Mouse (Mus musculus) mouse embryonic stem cell (cell line): ENCODE data around the gene Gm13030.
"Not testable (repeated sequence)": the region's sequence is repeated elsewhere in the genome, so short reads cannot be mapped to it uniquely, and the experiment has no call there.

Experiments
- in situ Hi-C, 2 experiments: fragments of 300-500 bp; cut with MboI; formaldehyde crosslinking; loops; 1 replicate in 1 of 2; 3 replicates in 1 of 2; pipeline ENCODE4 v1.14.3; 2019 to 2020; ENCODE audit warnings: low sequenced_read_pairs in 2 of 2, low pct_unique_long_range_greater_than_20kb in 1 of 2, mixed read lengths in 1 of 2; ENCODE audit not compliant: unreplicated experiment in 1 of 2

Gene Gm13030

DNA sequence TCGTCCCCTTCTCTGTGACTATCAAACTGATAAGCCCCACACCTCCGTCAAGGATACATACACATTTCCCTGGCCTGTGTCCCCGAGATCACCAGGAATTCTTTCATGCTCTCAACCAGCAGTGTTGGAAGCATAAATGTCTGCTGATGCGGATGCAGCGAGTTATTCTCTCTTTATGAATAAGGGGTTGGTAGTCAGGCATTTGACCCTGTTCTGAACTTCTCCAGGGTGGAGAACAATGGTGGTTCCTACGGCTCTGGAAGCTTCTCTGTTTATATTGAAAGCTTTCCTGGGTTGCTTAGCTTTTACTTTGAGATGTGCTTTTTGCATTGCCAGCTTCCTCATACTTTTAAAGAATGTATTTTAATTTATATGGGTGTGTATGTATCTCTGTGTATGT is at the start of gene Gm13030:
Gm13030 (minus strand) TSS at position 101 of the 400 bp plus-strand sequence.
- in situ Hi-C loops = no loop called here

DNA sequence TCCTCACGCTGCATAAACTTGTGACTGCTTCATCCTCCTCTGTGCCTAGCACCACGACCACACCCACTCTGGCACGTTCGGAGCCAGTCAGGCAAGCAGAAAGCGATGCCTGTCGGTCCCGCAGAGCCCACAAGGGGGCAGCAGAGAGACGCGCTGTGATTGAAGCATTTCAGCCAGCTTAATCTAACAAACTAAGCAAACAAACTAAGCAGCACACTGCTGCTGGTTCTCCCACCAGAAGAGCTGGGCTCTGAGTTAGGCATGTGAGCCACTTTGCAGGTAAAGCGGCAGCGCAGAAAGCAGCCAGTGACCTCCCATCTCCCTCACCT is 48.3 kb upstream of the Gm13030 start:
- in situ Hi-C loops = no loop called here

DNA sequence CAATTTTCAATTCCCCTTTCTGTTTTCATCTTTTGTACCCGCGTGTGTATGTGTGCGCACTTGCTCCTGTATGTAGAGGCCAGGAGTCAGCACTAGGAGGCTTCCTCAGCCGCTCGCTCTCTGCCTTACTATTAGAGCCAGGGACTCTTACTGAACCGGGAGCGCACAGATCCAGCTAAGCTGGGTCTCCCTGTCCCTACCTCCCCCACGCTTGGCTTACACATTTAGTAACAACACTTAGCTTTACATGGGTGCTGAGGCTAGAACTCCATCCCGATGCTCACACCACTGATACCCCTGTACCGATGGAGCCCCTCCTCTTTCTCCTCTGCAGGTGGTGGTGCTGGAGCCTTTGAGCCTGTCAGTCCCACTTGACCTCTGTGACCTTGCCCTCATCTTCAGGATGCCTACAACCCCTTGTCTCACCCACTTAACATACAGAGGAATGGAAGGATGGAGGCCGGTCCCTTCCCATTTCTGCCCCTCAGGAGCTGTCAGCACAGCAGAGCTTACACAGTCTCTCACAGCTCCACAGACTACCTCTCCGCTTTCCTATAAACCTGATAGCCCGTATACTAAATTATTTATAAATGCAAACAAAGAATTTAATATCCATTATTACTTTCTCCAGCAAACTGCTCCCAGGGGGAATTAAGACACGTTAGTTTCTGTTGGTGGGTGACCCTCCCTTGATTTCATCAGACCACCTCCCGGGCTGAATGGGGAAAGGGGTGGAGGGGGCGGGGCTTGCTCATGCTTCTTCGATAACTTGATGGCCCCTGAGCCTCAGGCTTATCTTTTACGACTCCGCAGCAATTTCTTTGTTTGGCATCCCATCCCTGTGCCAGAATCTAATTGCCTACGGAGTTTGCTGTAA is 47.7 kb upstream of the Gm13030 start:
- in situ Hi-C loops = no loop called here

DNA sequence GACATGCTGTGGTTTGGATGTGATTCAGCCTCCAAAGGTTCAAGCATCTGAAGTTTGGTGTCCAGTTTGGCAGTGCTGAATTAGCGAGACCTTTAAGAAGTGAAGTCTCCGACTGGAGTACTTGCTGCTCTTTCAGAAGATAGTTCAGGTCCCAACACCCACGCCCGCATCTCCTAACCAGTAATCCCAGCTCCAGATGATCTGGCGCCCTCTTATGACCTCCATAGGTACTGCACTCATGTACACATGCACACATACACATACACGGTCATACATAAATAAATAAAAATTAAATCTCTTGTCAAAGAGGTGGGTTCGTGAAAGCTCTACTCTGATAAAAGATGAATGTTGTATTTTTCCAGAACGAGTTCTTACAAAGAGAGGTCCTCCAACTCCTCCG is 43.5 kb upstream of the Gm13030 start:
- in situ Hi-C loops = no loop called here

DNA sequence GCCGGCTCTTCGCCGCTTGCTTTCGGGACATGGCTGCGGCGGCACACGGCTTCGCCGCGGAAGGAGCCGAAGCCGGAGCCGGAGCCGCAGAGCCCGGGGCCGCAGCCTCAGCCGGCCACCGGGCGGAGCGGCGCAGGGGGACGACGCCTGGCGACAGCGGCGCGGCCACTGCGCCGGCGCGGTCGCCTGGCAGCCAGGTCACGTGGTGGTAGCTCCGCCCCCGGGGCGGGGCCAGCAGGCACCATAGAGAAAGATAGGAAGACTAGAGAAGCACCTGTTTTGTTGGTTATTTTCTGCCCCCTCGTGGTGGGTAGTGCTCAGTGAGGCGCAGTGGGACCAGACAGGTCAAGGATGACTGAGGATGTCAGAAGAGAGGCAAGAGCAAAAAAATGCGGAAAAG is 40.0 kb upstream of the Gm13030 start, which contains the start of gene Otud3:
Otud3 (minus strand) TSS at position 149 of the 400 bp plus-strand sequence.
- in situ Hi-C loops = no loop called here

DNA sequence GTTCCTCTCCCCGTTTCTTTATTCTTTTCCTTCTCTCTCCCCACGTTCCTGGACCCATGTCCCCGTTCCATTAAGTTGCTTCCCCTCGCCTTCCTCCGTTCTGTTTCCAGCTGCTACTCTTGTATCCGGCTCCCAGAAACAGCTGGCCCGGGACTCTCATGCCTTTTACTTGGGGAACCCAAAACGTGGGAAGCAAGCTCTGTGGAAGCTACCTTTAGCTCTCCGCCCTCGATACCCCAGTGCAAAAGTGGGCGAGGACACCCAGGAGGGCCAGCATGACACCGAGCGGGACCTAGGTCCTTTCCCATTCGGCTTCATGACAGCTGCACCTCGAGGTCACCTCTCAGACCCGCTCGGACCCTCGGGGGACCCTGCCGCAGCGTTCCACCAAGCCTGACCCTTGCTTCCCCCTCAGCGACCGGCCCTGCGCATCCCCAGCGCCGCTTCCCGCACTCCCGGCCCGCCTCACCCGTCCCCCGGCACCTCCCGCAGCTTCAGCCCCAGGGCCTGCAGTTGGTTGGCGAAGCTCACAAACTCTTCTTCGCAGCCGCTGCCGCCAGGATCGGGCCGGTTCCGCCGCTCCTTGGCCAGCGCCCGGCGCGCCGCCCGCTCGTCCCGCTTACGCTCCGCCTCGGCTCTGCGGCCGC is 39.5 kb upstream of the Gm13030 start:
- in situ Hi-C loops = no loop called here

DNA sequence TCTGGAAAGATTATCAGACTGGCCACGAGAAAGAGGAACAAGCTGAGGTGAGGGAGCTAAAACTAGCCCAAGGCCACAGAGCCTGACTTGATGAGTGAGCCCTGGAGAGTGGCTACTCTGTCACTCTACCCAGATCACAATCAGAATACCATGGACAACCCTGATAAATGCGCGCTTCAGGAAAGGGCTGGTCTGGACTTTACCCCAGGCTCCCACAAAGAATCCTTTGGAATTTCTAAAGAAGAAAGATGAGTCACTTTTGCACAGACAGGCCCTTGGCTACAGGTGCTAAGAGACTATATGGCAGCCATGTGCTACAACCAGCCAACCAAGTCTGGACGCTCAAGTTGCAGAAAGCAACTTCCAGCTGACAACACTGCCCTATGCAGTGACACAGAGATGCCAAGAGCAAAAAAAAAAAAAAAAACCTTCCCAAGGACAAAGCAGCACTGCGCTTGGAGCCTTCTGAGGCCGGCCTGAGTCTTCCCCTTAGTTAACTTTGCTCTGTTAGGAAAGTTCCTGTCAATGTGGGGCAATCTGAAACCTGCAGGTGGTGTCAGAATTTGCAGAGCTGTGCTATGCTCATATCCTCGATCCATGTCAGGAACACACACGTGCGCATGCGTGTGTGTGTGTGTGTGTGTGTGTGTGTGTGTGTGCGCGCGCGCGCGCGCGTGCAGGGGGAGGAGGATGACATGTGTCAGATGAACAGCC is 32.0 kb upstream of the Gm13030 start:
- in situ Hi-C loops = no loop called here

DNA sequence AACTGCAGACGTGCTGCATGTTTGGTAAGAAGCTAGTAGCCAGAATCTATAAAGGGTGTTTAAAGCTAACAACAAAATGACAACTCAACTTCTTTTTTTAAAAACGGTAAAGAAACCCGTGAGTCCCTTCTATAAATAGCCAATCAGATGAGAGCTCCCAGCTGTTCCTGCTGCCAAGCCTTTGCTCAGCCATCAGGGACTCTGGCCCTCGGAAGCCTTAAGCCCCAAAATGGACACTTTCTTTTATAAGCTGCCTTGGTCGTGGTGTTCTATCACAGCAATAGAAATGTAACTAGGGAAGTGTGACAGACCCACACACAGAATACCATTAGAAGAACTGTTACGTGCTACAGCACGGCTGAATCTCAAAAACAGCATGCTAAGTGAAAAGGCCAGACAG is 25.6 kb upstream of the Gm13030 start:
- in situ Hi-C loops = no loop called here

DNA sequence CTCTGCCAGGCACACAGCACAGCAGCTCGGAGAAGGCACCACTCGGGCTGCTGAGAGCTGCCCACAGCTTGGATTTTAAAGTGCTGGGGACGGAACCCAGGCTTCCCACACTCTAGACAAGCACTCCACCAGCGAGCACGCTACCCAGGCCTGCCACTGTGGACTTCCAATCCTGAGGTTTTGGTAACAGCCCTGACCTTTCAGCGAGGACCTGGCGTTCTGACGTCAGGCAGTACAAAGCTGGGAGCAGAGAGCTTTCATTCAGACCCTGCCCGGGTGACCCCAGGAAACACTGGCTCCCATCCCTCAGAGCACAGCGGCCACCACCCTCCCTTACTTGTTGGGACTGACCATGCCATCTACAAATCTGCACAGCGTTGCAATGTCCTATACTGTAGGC is 20.0 kb upstream of the Gm13030 start:
- in situ Hi-C loops = not testable (repeated sequence)

DNA sequence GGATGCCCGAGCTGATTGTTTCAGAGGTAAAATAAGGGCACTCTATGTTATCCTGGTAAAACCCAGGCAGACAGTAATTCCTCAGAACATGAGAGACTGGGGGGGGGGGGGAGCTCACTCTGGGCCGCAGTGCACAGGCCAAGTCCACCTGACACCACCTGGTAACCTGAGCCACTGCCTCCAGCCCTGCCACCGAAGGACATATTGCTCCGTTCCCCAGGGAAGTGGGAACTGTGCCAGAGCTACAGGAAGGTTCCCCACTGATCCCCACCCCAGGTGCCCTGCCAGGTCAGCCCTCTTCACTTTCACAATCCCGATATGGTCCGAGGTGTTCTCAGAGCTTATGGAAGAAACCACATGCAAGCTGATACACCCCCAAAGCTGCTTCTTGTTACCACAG is 18.9 kb upstream of the Gm13030 start:
- in situ Hi-C loops = no loop called here

DNA sequence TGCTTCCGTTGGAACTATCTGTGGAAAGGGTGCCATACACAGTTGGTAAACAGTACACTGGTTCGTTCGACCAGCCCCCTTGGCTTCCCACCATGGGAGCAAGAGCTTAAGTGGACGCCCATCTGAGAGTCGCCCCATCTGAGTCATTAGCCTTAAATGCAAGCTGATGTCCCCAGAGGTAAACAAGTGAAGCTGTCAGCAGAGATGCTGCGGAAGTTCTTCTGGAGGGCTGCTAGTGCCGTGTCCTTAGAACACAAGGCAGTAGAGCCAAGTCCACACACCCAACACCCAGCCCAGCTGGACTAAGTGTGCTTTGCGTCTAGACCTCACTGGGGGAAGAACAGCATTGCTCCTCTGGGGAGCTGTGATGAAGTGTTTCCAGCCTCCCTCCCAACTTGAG is 15.9 kb upstream of the Gm13030 start:
- in situ Hi-C loops = no loop called here

DNA sequence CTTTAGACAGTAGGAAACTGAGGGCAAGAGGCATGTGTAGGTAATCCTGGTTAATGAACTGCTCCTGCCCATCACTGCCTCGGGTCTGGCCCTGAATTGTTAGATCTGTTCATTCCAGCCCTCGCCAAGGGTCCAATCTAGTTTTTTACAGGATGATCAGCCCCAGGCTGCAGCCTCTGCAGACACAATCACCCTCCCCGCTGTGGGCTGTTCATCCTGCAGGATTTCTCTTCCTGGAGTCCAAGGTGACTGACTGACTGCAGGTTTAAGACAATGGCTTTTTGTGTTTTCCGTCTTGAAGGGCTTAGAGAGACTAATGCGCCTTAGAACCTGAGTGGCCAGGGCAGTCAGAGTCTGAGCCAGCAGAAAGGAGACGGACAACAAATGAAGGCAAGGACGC is 15.4 kb upstream of the Gm13030 start:
- in situ Hi-C loops = no loop called here

DNA sequence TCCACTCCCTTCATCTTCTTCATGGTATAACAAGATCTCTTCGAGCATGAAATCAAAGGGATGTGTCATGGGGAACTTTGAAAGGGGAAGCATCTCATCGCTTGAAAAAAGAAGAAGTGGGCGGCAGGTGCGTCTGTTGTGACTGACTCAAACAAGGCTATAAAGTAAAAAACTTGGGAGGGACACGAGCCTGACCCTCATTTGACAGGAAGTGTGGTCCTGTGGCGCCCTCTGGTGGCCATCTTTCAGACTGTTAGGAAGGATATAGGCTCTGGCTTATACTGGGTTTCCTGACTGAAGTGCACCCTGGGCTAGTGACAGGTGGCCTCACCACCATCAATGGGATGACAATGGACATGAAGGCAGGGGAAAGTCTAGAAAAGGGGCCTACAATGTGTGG is 10.5 kb upstream of the Gm13030 start:
- in situ Hi-C loops = no loop called here

DNA sequence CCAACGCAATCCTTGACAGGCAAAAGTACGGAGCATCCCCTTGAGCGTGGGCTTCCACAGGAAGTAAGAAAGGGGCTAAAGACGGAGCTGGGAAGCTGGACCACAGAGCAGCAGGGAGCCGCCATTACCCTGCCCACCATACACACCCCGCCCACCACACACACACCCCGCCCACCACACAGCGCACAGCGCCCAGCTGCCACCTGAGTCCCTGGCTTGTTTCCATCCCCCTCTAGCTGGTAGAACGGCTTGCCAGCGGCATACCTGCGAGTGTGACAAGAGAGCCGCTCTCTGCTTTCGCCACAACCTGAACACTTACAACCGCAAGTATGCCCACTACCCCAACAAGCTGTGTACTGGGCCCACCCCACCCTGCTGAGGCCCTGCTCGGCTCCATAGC is 8.4 kb upstream of the Gm13030 start:
- in situ Hi-C loops = no loop called here

DNA sequence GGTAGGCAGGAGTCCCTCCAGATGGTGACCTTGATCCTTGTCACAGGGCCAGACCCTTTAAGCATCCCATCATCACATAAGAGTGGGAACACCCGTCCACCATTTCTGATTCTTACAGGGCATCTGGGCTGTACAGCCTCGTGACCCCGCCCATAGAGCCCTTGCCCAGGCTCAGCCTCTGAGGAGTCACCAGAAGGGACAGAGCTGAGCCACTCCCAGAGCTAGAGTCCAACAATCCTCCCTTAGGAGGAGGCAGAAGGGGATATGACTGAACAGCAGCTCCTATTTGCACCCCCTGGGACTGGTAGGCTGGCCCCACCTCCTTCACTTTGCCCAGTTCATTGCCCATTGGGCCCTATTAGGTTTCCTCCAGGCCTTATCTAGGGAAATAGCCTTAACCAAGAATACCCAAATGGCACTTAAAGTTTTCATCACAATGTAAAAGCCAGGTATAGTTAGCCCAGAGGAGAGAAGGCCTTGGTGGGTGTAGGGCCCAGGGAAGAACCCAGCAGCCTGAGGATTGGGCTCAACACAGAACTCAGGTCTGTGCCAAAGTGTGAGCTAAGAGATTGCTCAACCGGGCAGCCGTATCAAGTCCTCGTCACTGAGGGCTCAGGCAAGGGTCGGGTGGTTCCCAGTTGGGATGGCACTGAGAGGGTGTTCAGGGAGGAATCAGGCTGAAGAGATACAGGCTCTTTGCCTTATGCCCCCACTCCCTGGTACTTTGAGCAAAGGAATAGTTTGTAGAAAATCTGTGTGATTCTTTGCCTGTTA is 7.2 kb upstream of the Gm13030 start:
- in situ Hi-C loops = no loop called here

DNA sequence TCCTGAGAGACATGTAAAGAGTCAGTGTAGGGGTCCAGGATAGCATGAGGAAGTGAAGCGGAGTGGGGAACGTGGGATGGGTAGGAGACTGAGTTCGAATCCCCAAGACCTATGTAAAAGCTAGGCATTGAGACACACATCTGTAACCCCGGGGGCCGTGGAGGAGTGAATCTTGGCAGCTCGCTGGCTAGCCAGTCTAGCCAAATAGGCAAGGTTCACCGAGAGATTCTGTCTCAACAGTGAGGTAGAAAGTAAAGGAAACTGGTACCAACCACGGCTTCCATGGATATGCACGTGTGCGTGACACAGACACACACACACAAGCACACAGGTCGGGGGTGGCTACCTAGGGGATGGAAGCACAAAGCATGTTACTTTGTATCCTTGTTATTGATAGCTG is 6.0 kb upstream of the Gm13030 start:
- in situ Hi-C loops = no loop called here

DNA sequence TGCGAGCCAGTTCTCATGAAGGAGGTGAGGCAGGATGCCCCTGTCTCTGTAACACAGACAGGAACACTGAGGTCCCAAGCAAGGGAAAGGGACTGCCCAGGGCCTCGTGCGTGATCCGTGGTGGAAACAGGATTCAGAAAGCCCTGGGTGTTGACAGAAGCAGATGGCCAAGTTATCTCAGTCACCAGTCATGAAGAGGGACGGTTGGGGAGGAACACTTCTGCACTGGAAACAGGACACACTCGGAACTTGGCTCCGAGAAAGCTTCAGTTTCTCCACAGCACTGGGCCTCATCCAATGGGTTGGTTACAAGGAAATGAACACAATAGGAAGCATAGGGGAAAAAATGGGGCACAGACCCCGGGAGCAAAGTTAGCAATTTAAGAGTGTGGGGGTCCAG is 5.0 kb upstream of the Gm13030 start:
- in situ Hi-C loops = no loop called here

DNA sequence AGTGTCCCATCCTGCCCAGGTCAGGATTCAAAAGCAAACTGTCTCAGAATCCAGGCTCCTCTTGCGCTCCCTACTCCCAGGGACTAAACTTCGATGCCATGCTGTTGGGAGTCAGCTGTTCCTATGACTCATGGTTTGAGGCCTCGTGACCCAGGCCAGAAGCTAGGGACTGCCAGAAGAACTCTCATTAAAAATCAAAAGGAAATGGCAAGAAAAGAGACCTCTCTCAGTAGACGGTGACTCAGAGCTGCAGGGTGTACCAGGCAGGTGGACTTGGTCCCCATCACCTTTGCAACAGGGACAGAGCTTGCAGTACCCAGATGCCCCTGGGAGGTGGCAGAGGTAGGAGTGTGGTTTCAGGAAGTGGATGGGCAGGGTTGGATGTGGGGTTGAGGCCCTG is 4.0 kb upstream of the Gm13030 start, which contains the start of gene Pla2g2e:
Pla2g2e (plus strand) TSS at position 212 of the 400 bp plus-strand sequence.
- in situ Hi-C loops = no loop called here

DNA sequence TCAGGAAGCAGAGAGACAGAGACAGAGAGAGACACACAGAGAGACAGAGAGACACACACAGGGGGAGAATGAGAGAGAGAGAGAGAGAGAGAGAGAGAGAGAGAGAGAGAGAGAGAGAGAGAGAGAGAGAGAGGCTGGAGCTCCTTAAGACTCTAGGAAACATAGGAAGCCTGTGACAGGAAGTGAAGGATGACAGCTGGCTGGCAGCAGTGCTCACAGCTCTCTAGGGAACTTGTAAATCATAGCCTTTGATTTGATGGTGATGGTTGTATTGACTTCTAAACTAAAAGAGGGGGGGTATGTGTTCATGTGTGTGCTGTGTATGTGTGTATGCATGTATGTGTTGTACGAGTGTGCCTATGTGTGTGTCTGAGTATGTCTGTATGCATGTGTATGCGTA is 2.2 kb upstream of the Gm13030 start:
- in situ Hi-C loops = no loop called here
